Mouse (Mus musculus): ENCODE data around the gene BC048562.

The BC048562 gene

DNA sequence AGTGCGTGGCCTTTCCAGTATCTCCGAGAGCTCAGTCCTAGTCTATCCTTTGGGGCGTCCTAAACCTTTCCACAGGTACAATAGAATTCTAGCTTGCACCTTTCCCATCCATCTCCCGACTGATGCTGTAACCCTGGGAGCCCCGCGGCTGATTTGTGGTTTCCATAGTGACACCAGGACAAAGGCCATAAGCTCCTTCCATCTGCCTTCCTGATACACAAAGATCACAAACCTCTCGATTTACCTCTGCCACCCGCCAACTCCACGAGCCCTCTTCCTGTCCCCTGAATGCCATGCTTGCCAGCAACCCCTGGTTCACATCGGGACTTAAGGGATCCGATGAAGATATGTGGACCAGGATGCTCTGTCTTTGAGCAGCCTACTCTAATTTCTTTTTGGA is 43.0 kb downstream of the BC048562 start:
- in situ Hi-C loops (cut with MseI, MboI), result no loop called here

DNA sequence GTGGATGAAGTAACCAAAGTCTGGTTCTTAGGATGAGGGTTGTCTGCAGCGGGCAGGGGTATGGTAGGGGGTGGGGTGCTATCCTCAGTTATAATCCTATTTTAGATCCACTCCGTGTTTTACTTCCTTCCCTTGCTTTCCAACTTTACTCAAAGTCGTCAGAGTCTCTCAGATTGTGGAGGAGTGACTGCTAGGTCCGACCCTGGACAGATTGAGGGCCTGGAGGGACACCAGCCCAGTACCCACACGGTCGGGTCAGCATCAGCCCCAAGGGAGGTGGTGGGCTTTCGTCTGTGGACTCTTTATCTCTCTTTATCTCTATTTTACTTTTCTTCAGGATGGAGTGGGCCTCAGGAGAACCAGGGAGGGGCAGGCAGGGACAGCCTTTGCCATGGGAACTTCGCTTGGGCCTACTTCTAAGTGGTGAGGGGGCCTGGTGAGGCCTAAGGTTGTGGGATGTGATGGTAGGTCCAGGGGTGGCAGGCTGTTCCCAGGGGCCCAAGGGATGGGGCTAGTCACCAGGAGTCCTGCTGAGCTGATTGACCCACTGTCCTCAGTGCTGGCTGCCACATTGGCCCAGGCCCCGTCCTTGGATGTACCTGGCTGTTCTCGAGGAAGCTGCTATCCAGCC is 43.6 kb downstream of the BC048562 start, which contains the start of gene Lamb2:
Lamb2 (plus strand) TSS at position 16 of the 631 bp plus-strand sequence.
- in situ Hi-C loops (cut with MseI, MboI), result no loop called here

DNA sequence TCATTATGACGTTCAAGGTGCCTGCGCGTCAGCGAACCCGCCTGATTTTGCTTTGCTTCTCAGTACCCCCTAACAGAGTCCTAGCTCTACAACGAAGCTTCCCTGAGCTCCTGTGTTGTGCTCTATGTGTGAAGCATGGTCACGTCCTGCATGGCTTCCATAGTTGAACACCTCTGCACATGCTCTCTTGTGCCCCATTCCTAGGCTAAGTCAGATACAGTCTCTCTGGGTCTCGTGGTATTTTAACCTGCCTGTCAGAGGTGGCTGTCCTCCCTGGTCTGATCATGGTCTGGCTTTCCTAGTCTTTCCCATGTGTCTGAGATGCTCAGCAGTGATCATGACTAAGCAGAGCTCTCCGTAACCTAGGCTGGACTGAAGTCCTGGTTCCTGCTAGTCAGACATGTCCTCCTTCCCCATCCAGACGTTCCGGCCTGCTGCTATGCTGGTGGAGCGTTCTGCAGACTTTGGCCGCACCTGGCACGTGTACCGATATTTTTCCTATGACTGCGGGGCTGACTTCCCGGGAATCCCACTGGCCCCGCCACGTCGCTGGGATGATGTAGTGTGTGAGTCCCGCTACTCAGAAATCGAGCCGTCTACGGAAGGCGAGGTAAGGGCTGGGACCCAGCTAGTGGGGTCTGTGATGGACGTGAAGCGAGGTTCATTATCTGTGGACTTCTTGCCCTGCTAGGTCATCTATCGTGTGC is 44.7 kb downstream of the BC048562 start:
- in situ Hi-C loops (cut with MseI, MboI), result no loop called here

DNA sequence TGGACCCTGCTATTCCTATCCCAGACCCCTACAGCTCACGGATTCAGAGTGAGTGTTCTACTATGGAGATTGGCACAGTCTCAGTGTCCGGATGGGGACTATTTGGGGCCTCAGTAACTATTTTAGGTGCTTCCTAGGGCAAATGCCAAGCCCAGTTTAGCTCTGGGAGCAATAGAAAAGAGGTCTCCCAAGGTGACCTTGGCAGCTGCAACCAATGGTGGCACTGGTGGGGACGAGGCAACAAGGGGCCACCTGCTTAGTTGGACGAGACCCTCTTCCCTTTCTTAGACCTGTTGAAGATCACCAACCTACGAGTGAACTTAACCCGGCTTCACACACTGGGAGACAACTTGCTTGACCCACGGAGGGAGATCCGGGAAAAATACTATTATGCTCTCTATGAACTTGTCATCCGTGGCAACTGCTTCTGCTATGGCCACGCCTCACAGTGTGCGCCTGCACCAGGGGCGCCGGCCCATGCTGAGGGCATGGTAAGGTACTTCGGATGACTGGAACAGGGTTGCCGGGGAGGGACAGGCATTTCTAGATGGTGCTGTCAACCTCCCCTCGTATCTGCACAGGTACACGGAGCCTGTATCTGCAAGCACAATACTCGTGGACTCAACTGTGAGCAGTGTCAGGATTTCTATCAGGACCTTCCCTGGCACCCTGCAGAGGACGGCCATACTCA is 45.4 kb downstream of the BC048562 start:
- in situ Hi-C loops (cut with MseI, MboI), result no loop called here

DNA sequence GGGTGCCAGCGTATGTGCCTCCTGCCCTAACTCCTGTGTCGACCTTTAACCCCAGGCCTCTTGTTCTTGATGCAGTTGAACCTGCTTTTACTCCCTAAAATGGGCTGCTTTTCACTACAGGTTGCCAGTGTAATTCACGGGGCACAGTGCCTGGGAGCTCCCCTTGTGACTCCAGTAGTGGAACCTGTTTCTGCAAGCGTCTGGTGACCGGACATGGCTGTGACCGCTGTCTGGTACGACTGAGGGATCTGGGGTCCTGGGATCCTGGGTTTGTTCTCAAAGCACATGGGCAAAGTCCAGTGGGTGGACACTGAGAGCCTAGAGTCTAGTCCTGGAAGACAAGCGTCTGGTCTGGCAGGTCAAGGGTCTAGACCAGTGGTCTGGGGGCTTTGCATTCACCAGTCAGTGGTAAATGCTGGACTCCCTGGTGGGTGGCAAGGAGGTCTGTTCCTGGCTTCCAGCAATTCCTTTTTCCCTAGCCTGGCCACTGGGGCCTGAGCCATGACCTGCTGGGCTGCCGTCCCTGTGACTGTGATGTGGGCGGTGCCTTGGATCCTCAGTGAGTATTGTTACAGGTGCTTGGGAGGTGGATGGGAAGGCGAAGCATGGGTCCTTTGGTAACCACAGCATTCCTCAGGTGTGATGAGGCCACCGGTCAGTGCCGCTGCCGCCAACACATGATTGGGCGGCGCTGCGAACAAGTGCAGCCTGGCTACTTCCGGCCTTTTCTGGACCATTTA is 46.9 kb downstream of the BC048562 start:
- in situ Hi-C loops (cut with MseI, MboI), result no loop called here

DNA sequence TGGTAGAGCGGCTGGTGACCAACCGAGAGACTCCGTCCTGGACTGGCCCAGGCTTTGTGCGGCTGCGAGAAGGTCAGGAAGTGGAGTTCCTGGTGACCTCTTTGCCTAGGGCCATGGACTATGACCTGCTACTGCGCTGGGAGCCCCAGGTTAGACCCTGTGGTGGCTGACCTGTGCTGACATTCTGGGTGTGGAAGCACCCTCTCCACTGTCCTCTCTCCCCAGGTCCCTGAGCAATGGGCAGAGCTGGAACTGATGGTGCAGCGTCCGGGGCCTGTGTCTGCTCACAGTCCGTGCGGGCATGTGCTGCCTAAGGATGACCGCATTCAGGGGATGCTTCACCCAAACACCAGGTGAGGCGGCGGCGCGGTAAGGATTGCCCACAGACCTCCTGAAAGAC is 47.7 kb downstream of the BC048562 start:
- in situ Hi-C loops (cut with MseI, MboI), result no loop called here

DNA sequence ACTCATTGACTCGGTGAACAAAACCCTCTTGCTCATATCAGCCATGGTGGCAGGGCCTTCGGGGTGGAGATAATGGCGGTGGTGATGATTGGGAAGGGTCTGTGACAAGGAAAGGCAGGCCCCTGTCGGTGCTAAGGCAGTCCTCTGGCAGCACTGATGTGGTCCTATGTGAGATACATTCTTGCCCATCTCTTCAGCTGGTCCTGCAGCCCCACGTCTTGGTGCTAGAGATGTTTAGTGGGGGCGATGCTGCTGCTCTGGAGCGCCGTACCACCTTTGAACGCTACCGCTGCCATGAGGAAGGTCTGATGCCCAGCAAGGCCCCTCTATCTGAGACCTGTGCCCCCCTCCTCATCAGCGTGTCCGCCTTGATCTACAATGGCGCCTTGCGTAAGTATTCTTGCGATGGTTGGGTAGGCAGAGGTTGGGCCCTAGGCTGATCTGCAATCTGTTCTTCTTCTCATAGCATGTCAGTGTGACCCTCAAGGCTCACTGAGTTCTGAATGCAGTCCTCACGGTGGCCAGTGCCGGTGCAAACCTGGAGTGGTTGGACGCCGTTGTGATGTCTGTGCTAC is 49.1 kb downstream of the BC048562 start:
- in situ Hi-C loops (cut with MseI, MboI), result no loop called here

DNA sequence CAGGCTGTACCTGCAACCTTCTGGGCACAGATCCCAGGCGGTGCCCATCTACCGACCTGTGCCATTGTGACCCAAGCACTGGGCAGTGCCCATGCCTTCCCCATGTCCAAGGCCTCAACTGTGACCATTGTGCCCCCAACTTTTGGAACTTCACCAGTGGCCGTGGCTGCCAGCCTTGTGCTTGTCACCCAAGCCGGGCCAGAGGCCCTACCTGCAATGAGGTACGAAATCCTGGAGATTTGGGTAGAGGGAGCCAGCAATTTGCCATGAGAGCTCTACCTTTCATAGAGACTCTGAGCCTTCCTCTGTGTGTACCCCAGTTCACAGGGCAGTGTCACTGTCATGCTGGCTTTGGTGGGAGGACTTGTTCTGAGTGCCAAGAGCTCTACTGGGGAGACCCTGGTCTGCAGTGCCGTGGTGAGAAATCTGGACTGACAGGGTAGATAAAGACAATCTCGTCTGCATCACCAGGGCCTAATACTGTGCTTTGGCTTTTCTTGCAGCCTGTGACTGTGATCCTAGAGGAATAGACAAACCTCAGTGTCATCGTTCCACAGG is 50.8 kb downstream of the BC048562 start:
- in situ Hi-C loops (cut with MseI, MboI), result no loop called here

DNA sequence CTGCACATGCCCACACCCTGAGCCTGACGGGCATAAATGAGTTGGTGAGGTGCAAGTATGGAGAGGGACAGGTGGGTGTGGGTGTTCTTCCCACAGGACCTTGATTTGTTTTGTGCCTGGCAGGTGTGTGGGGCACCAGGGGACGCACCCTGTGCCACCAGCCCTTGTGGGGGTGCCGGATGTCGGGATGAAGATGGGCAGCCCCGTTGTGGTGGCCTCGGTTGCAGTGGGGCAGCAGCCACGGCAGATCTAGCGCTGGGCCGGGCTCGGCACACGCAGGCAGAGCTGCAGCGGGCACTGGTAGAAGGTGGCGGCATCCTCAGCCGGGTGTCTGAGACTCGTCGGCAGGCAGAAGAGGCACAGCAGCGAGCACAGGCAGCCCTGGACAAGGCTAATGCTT is 52.1 kb downstream of the BC048562 start:
- in situ Hi-C loops (cut with MseI, MboI), result no loop called here

DNA sequence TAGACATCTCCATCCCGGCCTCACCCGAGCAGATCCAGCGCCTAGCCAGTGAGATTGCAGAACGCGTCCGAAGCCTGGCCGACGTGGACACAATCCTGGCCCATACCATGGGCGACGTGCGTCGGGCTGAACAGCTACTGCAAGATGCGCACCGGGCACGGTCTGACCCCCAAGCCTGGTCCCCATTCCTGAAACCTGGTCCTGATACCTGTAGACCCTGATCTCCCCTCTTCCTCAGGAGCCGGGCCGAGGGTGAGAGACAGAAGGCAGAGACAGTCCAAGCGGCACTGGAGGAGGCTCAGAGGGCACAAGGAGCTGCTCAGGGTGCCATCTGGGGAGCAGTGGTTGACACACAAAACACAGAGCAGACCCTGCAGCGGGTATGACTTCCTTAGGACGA is 52.9 kb downstream of the BC048562 start:
- in situ Hi-C loops (cut with MseI, MboI), result no loop called here

DNA sequence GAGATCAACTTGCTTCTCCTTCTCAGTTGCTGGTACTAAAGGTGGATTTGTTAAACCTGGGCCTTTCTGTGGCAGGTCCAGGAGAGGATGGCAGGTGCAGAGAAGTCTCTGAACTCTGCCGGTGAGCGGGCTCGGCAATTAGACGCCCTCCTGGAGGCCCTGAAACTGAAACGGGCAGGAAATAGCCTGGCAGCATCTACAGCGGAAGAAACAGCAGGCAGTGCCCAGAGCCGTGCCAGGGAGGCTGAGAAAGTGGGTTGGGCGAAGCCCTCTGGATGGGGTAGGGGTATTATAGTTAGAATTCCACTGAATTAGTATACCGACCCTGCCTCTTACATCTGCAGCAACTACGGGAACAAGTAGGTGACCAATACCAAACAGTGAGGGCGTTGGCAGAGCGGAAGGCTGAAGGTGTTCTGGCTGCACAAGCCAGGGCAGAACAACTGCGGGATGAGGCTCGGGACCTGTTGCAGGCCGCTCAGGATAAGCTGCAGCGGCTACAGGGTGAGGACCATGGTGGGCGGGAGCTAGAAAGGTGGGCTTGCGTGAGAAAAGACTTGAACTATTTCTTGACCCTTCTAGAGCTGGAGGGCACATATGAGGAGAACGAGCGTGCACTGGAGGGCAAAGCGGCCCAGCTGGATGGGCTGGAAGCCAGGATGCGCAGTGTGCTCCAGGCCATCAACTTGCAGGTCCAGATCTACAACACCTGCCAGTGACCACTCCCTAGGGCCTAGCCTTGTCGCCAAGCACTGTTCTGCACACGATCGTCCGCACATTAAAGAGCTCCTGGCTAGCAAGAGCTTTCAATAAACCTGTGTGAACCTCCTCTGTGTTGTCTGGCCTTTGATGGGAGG is 53.6 kb downstream of the BC048562 start:
- in situ Hi-C loops (cut with MseI, MboI), result no loop called here

DNA sequence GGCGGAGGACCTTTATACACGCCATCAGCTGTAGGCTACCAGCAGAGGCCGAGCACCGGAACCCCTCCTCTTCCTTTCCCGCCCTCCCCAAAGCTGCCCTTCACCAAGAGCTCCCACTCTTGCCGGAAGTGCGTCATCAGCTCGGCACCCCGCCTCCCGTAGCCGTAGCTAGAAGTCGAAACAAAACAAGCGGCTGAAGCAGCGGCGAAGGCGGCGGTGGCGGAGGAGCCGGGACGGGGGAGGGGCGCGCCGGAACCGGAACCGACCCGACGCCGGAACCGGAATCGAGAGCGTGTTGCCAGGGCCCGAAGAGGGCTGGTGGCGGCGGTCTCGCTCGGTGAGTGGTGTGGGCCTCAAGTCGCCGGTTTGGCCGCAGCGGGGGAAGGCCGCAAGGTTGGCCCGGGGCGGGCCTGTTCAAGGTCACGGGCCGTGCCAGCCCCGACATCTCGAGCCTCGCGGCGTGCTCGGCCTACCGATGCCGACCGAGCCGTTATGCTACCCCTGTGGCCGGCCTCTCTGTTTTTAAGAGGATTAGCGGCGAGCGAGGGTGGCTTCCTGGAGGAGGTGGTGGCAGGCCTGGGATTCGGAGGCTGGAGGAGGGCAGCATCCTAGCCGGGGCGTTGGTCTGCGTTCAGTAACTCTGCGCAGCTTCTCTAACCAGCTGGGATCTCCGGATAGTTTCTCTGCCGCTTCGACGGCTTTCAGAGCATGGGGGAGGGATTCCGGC is 54.4 kb downstream of the BC048562 start, which contains the start of gene Usp19:
Usp19 (plus strand) TSS at position 44 of the 727 bp plus-strand sequence.
- in situ Hi-C loops (cut with MseI, MboI), result no loop called here

DNA sequence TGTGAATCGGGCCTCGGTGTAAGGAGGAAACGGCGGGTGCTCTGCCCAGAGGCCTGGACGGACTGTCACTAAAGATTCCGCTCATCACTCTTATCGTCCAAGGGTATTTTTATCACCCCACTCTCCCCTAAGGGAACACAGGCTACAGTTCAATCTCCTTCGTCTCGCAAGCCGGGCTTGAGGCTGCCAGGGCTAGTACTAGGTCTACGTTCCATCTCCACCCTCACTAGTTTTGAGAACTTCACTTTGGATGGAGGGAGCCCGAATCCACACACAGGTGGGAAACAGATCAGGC is 55.0 kb downstream of the BC048562 start:
- in situ Hi-C loops (cut with MseI, MboI), result no loop called here

DNA sequence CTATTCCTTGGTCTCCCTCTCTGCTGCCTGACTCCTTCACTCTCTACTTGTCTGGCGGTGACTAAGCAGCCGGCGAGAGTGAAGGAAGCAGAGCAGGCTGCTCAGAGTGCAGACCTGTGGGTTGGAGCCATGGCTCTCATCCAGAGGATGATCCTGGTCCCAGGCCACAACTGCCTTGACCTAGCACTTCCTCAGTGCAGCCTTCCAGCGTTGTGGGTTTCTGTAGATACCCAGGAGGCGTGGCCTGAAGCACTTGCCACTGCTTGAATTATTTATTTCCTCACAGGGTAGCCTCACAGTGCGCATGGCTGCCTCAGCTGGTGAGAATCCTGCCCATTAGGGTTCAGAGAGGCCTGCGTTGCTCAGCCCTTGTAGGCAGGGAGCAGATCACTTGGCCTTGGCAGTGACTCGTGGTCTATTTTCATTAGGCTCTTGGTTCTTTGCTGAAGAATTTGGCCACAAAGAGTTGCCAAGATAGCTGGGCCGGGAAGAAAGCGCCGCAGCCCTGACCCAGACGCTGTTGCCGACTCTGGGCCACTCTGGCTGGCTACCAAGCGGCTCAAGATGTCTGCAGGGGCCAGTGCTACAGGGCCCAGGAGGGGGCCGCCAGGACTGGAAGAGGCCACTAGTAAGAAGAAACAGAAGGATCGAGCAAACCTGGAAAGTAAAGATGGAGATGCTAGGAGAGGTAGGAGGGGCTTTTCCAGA is 55.9 kb downstream of the BC048562 start:
- in situ Hi-C loops (cut with MseI, MboI), result no loop called here

DNA sequence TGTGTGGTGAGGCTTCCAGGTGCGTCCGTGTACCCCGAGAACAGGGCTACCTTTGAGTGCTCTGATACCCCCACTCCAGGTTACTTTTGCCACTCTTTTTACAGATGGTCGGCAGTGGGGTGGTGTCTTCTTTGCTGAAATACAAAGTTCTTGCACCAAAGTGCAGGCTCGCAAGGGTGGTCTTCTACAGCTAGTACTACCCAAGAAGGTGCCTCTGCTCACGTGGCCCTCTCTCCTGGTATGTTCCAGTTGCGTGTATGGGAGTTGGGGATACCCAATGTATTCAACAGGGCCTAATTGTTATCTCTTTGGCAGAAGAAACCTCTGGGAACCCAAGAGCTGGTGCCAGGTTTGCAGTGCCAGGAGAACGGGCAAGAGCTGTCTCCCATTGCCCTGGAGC is 57.0 kb downstream of the BC048562 start:
- in situ Hi-C loops (cut with MseI, MboI), result no loop called here

DNA sequence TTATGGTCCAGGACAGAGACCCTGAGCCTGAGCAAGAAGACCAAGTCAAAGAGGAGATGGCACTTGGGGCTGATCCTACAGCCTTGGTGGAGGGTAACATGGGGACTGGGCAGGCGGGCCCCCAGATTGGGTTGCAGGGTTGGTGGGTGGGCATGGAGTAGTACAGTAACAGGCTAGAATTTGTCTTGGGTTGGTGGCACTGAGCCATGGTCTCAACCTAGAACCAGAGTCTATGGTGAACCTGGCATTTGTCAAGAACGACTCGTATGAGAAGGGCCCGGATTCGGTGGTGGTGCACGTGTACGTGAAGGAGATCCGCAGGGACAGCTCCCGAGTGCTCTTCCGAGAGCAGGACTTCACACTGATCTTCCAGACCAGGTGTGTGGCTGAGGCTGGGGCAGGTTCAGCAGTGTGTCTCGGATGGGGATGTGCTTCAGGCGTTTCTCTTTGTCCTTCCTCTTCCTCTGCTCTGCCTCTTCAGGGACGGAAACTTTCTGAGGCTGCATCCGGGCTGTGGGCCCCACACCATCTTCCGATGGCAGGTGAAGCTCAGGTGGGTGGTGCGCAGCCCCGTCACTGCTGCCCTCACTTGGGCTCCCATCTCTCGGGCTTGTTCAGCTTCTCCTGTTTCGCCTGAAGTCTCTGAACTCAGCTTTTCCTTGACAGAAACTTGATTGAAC is 58.0 kb downstream of the BC048562 start:
- in situ Hi-C loops (cut with MseI, MboI), result no loop called here

DNA sequence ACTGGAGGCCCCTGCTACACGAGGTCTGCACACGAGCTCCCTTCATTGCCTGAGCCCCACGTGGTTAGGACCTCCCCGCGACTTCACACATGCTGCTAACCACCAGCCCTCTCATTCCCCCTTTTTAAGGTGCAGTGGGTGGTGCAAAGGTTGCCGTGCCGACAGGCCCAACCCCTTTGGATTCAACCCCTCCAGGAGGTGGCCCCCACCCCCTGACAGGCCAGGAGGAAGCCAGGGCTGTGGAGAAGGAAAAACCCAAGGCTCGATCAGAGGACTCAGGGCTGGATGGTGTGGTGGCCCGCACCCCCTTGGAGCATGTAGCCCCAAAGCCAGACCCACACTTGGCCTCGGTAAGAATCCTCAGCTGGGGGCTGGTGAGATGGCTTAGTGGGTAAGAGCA is 58.6 kb downstream of the BC048562 start:
- in situ Hi-C loops (cut with MseI, MboI), result no loop called here

Measured in mouse trophoblast stem cell (cell line).